Mouse (Mus musculus): Measurements from ENCODE around the gene Fam186b. TPM values are rescaled to one million over a fixed set of nuclear protein-coding genes. Genes with fewer than 3 reads are reported as not detected.

Fam186b gene
- polyA plus RNA-seq, 1 experiment from 2014 or later = 0.13 TPM

- H3K27ac ChIP-seq (ENCODE audit: low read length) = peak overlapping the region; percentile 72
- no peak overlapping the region for H3K4me3 ChIP-seq (ENCODE audit: low read length)
- no peak overlapping the region for H3K4me2 ChIP-seq (ENCODE audit: low read depth, low read length)
- H3K9ac ChIP-seq (ENCODE audit: low read length) = no peak overlapping the region
- H3K36me3 ChIP-seq (ENCODE audit: control insufficient read depth, insufficient read depth) = peaks cover 42% of the 10 kb centered on the region
- ATAC-seq (replicated peaks; ENCODE audit: extremely low read depth, insufficient read depth, low FRiP score) = peak; percentile 81
- WGBS = 45% methylated on average over 2 of the region's 2 CpGs
- H3K27me3 ChIP-seq (ENCODE audit: control insufficient read depth, insufficient read depth, low read length) = no peaks in the 10 kb centered on the region
- peaks cover 7% of the 10 kb centered on the region for H3K4me1 ChIP-seq (ENCODE audit: control insufficient read depth, insufficient read depth, low read length)
- H3K9me3 ChIP-seq (replicated peaks; ENCODE audit: control insufficient read depth, low read length) = peaks cover 3% of the 10 kb centered on the region; the same call in 1 of the 2 replicates
Measured at GRCm38 (mm10) chr15:99326407-99326806, 30.7 kb upstream of the Fam186b start.

GRCm38 (mm10) chr15:99325598-99325997 is 29.9 kb upstream of the Fam186b start:
- Histone ChIP-seq H3K27me3 (ENCODE audit: control insufficient read depth, insufficient read depth, low read length) (no peaks in the 10 kb centered on the region), H3K9ac (ENCODE audit: low read length) (no peak overlapping the region), H3K27ac (ENCODE audit: low read length) (peak overlapping the region; percentile 72), H3K4me2 (ENCODE audit: low read depth, low read length) (no peak overlapping the region), H3K4me1 (ENCODE audit: control insufficient read depth, insufficient read depth, low read length) (peaks cover 7% of the 10 kb centered on the region), H3K36me3 (ENCODE audit: control insufficient read depth, insufficient read depth) (peaks cover 47% of the 10 kb centered on the region), H3K4me3 (ENCODE audit: low read length) (no peak overlapping the region), H3K9me3 (replicated peaks; ENCODE audit: control insufficient read depth, low read length) (peaks cover 3% of the 10 kb centered on the region; the same call in 1 of the 2 replicates)
- ATAC-seq (replicated peaks; ENCODE audit: extremely low read depth, insufficient read depth, low FRiP score) = no peak
- 91% methylated on average over 6 of the region's 6 CpGs for WGBS

DNA sequence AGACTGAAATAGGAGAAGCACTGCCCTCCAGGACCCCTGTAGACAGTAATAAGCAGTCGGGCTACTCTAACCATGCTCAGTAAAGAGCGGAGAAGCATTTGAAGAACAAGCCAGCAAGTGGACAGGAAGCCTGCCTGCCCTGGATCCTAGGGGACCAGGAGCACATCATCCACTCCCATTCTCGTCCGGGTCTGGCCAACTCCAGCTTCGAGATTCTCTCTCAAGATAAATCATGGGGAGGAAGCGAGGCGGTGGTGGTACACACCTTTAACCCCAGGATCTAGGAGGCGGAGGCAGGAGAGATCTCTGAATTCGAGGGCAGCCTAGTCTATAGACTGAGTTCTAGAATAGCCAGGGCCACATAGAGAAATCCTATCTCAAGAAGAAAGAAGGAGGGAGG is 28.5 kb upstream of the Fam186b start:
- no peak overlapping the region for H3K4me3 ChIP-seq (ENCODE audit: low read length)
- H3K4me2 ChIP-seq (ENCODE audit: low read depth, low read length) = no peak overlapping the region
- H3K27me3 ChIP-seq (ENCODE audit: control insufficient read depth, insufficient read depth, low read length) = no peaks in the 10 kb centered on the region
- ATAC-seq (replicated peaks; ENCODE audit: extremely low read depth, insufficient read depth, low FRiP score) = no peak
- peaks cover 3% of the 10 kb centered on the region; the same call in 1 of the 2 replicates for H3K9me3 ChIP-seq (replicated peaks; ENCODE audit: control insufficient read depth, low read length)
- no peak overlapping the region for H3K9ac ChIP-seq (ENCODE audit: low read length)
- H3K36me3 ChIP-seq (ENCODE audit: control insufficient read depth, insufficient read depth) = peaks cover 49% of the 10 kb centered on the region
- no peak overlapping the region for H3K27ac ChIP-seq (ENCODE audit: low read length)
- H3K4me1 ChIP-seq (ENCODE audit: control insufficient read depth, insufficient read depth, low read length) = no peaks in the 10 kb centered on the region; the same call in 1 of the 2 replicates
- 79% methylated on average over 9 of the region's 9 CpGs for WGBS

DNA sequence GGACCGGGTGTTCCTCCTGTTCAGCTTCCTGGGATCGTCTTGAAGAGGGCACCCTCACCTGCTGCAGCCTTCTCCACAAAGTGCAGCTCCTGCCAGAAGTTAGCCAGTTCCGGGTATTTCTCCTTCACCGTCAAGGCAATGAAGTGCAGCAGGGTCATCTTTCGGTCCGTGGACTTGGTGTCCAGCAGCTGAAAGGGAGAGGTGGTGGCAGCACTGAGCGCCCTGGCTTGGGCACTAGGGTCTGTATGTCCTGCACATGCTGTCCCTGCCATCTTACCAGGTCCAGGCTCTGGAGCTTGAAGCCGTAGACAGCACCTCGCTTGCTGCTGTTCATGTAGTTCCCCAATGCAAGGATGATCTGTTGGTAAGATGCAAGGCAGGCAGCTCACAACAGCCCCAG is 25.3 kb upstream of the Fam186b start:
- WGBS = 75% methylated on average over 9 of the region's 9 CpGs
- ATAC-seq (replicated peaks; ENCODE audit: extremely low read depth, insufficient read depth, low FRiP score) = no peak
- H3K27me3 ChIP-seq (ENCODE audit: control insufficient read depth, insufficient read depth, low read length) = no peaks in the 10 kb centered on the region

DNA sequence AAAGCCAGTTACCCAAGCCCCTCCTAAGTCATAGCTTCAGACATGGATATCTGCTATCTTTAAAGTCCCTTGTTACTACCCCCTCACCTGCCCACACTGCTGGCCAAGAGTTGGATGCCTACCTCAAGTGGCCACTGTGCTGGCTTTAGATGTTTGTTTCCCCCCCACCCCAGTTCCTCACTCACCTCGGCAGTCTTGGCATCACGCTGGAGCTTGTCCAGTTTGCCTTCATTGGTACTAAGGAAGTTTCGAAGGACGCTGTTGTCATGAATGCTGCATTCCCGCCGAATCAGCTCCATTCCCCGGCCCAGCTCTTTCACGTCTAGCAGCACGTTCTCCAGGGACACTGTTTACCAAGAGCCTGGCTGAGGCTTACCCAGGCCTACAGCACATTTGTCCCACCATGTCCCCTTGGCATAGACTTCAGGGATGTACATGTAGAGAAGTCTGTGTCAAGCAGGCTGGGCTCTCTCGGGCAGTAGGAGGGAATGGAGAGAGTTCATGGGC is 24.5 kb upstream of the Fam186b start:
- H3K36me3 ChIP-seq (ENCODE audit: control insufficient read depth, insufficient read depth) = peaks cover 53% of the 10 kb centered on the region

More for the DNA sequence above, 25.3 kb upstream of the Fam186b start:
- Histone ChIP-seq H3K4me1 (ENCODE audit: control insufficient read depth, insufficient read depth, low read length) (peaks cover 3% of the 10 kb centered on the region; the same call in 1 of the 2 replicates), H3K27ac (ENCODE audit: low read length) (no peak overlapping the region; the same call in 1 of the 2 replicates), H3K4me3 (ENCODE audit: low read length) (no peak overlapping the region), H3K4me2 (ENCODE audit: low read depth, low read length) (no peak overlapping the region), H3K36me3 (ENCODE audit: control insufficient read depth, insufficient read depth) (peaks cover 53% of the 10 kb centered on the region), H3K9ac (ENCODE audit: low read length) (no peak overlapping the region), H3K9me3 (replicated peaks; ENCODE audit: control insufficient read depth, low read length) (no peaks in the 10 kb centered on the region)

DNA sequence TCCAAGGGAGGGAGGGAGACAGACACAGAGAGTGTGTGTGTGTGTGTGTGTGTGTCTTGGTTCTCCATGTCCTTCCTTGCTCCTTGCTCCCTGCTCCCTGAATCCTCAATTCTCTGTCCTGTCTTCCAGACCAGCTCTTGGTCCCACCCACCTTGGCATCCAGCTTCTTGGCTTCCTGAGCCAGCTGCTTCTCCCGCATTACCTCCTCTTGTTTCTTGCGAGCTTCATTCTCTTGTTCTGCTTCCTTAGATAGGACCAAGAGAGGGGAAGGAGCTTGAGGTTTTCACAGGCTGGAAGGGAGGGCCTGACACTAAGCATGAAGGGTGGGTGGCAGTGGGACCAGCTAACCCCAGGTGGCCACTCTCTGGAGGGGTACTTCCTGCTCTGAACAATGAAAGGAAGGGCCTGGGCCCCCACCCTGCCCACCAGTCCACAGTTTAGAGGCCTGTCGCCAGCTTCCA is 23.8 kb upstream of the Fam186b start:
- H3K36me3 ChIP-seq (ENCODE audit: control insufficient read depth, insufficient read depth) = peaks cover 53% of the 10 kb centered on the region
- peaks cover 3% of the 10 kb centered on the region; the same call in 1 of the 2 replicates for H3K4me1 ChIP-seq (ENCODE audit: control insufficient read depth, insufficient read depth, low read length)
- no peak overlapping the region for H3K9ac ChIP-seq (ENCODE audit: low read length)
- H3K27ac ChIP-seq (ENCODE audit: low read length) = peak overlapping the region; percentile 71
- ATAC-seq (replicated peaks; ENCODE audit: extremely low read depth, insufficient read depth, low FRiP score) = peak; percentile 25; the same call in 1 of the 2 replicates
- no peaks in the 10 kb centered on the region for H3K27me3 ChIP-seq (ENCODE audit: control insufficient read depth, insufficient read depth, low read length)
- 48% methylated on average over 3 of the region's 3 CpGs for WGBS
- H3K9me3 ChIP-seq (replicated peaks; ENCODE audit: control insufficient read depth, low read length) = no peaks in the 10 kb centered on the region
- no peak overlapping the region for H3K4me3 ChIP-seq (ENCODE audit: low read length)
- no peak overlapping the region for H3K4me2 ChIP-seq (ENCODE audit: low read depth, low read length)

More for the DNA sequence above, 24.5 kb upstream of the Fam186b start:
- H3K4me1 ChIP-seq (ENCODE audit: control insufficient read depth, insufficient read depth, low read length) = peaks cover 3% of the 10 kb centered on the region; the same call in 1 of the 2 replicates
- WGBS = 64% methylated on average over 10 of the region's 10 CpGs
- no peak for ATAC-seq (replicated peaks; ENCODE audit: extremely low read depth, insufficient read depth, low FRiP score)
- H3K27me3 ChIP-seq (ENCODE audit: control insufficient read depth, insufficient read depth, low read length) = no peaks in the 10 kb centered on the region
- H3K9ac ChIP-seq (ENCODE audit: low read length) = no peak overlapping the region
- peak overlapping the region; percentile 71 for H3K27ac ChIP-seq (ENCODE audit: low read length)
- no peak overlapping the region for H3K4me2 ChIP-seq (ENCODE audit: low read depth, low read length)
- H3K4me3 ChIP-seq (ENCODE audit: low read length) = no peak overlapping the region
- no peaks in the 10 kb centered on the region for H3K9me3 ChIP-seq (replicated peaks; ENCODE audit: control insufficient read depth, low read length)

DNA sequence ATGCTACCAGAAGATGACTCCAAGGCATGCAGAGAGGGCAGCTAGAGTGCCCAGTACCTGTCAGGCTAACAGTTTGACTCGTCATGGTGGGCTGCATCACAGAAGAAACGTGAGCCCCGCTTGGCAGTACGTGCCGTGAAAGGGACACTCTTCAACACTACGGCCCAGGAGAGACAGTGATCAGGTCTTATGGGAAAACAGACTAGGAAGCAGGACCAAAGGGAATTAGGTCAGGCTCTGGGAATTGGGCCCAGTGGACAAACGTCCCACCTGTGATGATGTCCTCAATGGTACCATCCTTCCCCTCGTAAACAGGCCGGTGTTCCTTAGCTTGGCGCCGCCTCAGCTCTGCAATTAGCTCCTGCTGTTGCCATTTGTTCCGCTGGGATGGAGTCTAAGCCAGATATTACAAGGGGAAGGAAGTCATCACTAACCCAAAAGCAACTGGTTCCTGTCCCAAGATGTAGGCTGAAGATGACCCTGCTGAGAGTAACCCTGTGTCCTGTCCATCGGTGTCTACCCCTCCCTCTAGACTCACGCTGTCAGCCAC is 23.2 kb upstream of the Fam186b start:
- Histone ChIP-seq H3K36me3 (ENCODE audit: control insufficient read depth, insufficient read depth) (peaks cover 53% of the 10 kb centered on the region), H3K4me2 (ENCODE audit: low read depth, low read length) (no peak overlapping the region), H3K9ac (ENCODE audit: low read length) (no peak overlapping the region), H3K4me3 (ENCODE audit: low read length) (no peak overlapping the region), H3K27ac (ENCODE audit: low read length) (peak overlapping the region; percentile 71), H3K27me3 (ENCODE audit: control insufficient read depth, insufficient read depth, low read length) (no peaks in the 10 kb centered on the region), H3K9me3 (replicated peaks; ENCODE audit: control insufficient read depth, low read length) (no peaks in the 10 kb centered on the region), H3K4me1 (ENCODE audit: control insufficient read depth, insufficient read depth, low read length) (peaks cover 3% of the 10 kb centered on the region; the same call in 1 of the 2 replicates)
- 73% methylated on average over 14 of the region's 14 CpGs for WGBS
- ATAC-seq (replicated peaks; ENCODE audit: extremely low read depth, insufficient read depth, low FRiP score) = no peak

GRCm38 (mm10) chr15:99318071-99318470 is 22.4 kb upstream of the Fam186b start:
- Histone ChIP-seq H3K36me3 (ENCODE audit: control insufficient read depth, insufficient read depth) (peaks cover 47% of the 10 kb centered on the region), H3K4me2 (ENCODE audit: low read depth, low read length) (no peak overlapping the region), H3K4me1 (ENCODE audit: control insufficient read depth, insufficient read depth, low read length) (peaks cover 3% of the 10 kb centered on the region; the same call in 1 of the 2 replicates), H3K27ac (ENCODE audit: low read length) (peak overlapping the region; percentile 80), H3K9me3 (replicated peaks; ENCODE audit: control insufficient read depth, low read length) (no peaks in the 10 kb centered on the region), H3K4me3 (ENCODE audit: low read length) (no peak overlapping the region), H3K27me3 (ENCODE audit: control insufficient read depth, insufficient read depth, low read length) (no peaks in the 10 kb centered on the region), H3K9ac (ENCODE audit: low read length) (no peak overlapping the region)
- 87% methylated on average over 6 of the region's 6 CpGs for WGBS
- ATAC-seq (replicated peaks; ENCODE audit: extremely low read depth, insufficient read depth, low FRiP score) = no peak

DNA sequence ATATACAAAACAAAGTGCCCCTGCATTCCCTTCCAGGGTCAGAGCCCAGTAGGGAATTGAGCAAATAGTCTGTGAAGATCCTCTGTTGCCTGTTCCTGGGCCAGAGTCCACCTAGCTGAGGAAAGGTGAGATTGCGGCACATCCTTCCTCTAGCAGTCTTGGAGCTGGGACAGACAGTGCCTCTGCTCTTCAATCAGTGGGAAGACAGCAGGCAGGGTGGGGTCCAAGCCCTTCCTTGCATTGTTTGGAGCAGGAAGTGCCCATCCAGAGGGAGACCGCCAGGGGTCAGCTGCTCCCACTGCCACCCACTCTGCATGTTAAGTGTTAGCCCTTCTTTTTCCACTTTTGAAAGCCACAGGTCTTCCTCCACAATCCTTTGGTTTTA is 21.6 kb upstream of the Fam186b start:
- H3K36me3 ChIP-seq (ENCODE audit: control insufficient read depth, insufficient read depth) = peaks cover 41% of the 10 kb centered on the region
- peaks cover 3% of the 10 kb centered on the region; the same call in 1 of the 2 replicates for H3K4me1 ChIP-seq (ENCODE audit: control insufficient read depth, insufficient read depth, low read length)
- H3K4me2 ChIP-seq (ENCODE audit: low read depth, low read length) = no peak overlapping the region
- H3K9me3 ChIP-seq (replicated peaks; ENCODE audit: control insufficient read depth, low read length) = no peaks in the 10 kb centered on the region
- H3K27ac ChIP-seq (ENCODE audit: low read length) = peak overlapping the region; percentile 80
- no peak overlapping the region for H3K9ac ChIP-seq (ENCODE audit: low read length)
- peak; percentile 55 for ATAC-seq (replicated peaks; ENCODE audit: extremely low read depth, insufficient read depth, low FRiP score)
- H3K4me3 ChIP-seq (ENCODE audit: low read length) = no peak overlapping the region
- WGBS = 52% methylated on average over 2 of the region's 2 CpGs
- H3K27me3 ChIP-seq (ENCODE audit: control insufficient read depth, insufficient read depth, low read length) = no peaks in the 10 kb centered on the region

Data from heart, embryonic 16.5 days (tissue).